Mouse (Mus musculus) erythroid progenitor cell, adult 5-6 weeks (primary cell): Measurements from ENCODE around the gene Henmt1. TPM values are rescaled to one million over a fixed set of nuclear protein-coding genes. Genes with fewer than 3 reads are reported as not detected.

Experiments used
- ATAC-seq: replicated peaks from 2 replicates; pipeline ENCODE4 v1.8.0; 2016; ENCODE audit warnings: moderate number of reproducible peaks, mild to moderate bottlenecking, moderate TSS enrichment, inconsistent platforms; ENCODE audit not compliant: poor library complexity, low FRiP score, severe bottlenecking
- total RNA-seq, 2 experiments: library from RNA; stranded (forward) in 1 of 2; stranded (reverse) in 1 of 2; fragments of 150-400 nt in 1 of 2; fragments of 186-747, 209-891 nt in 1 of 2; gene quantifications; 2 replicates each; pipeline versions ENCODE4 v1.2.3 to v1.2.4; 2015 to 2017; ENCODE audit warnings: low replicate concordance in 2 of 2

The Henmt1 gene
- total RNA-seq (2015; ENCODE audit: low replicate concordance) (not detected in 2 replicates), total RNA-seq (2017; ENCODE audit: low replicate concordance) (not detected in 2 replicates)

GRCm38 (mm10) chr3:108939573-108939972 lies at the start of gene Henmt1:
TSS of gene Henmt1 (plus strand) at chr3:108939873.
- ATAC-seq: no peak

GRCm38 (mm10) chr3:108889908-108890307 lies 49.8 kb upstream of the Henmt1 start, which contains the start of gene Fndc7:
TSS of gene Fndc7 (minus strand) at chr3:108890008.
- no peak for ATAC-seq

- no peak for ATAC-seq
Observed at GRCm38 (mm10) chr3:108892080-108892479, 47.6 kb upstream of the Henmt1 start.

DNA sequence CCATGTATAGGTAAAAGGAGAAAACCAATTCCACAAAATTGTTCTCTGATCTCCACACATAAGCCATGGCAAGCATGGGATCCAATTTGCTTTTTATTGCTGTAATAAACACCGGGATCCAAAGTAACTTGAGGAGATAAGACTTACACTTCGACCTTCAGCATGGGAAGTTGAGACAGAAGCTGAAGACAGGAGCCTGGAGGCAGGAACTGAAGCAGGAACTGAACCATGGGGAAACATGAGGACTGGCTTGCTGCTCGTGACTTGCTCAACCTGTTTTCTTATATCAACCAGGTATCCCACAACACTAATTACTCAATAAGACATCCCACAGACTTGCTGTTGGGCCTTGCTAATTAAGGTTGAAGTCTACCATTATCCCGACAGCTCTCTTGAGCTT lies 46.8 kb upstream of the Henmt1 start:
- no peak for ATAC-seq

DNA sequence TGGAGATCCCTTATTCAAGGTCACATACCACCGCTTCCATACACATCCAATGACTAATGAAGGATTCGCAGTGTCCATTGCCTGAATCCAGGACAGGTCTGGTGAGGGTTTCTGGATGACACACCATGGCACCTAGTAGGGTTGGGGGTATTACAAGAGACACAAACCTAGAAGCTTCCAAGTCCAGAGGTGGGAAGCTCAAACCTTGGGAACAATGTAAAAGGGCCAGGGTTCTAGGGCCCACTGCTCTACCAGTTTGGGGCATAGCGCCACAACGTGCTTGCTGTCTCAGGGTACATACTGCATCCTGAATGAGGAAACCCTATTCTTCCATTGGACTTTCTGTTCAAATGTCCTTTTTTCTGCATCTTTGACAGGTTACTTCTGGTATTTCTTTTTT lies 41.0 kb upstream of the Henmt1 start:
- no peak for ATAC-seq

- no peak for ATAC-seq
Observed at GRCm38 (mm10) chr3:108900147-108900546, 39.5 kb upstream of the Henmt1 start.

GRCm38 (mm10) chr3:108900681-108901080 lies 39.0 kb upstream of the Henmt1 start:
- ATAC-seq: no peak

DNA sequence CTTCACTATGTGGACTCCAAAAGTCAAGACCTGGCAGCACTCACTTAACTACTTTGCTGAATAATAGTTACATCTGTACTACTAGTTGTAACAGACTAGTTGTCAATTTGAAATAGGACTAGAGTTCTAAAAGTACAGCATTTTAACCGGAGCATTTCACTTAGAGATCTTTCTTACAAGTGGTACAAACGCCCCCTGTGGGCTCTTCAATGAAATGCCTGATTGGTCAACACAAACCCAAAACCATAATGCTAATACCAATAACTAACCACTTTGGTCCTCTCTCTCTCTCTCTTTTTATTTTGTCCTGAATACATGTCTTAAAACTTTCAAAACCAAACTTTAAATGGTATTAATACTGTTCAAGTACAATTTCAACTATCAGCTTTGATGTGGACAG lies 37.6 kb upstream of the Henmt1 start:
- no peak for ATAC-seq

- ATAC-seq: 0 out of 2 replicates have a peak, but pooled peaks have one; percentile 54
Observed at GRCm38 (mm10) chr3:108902934-108903333, 36.7 kb upstream of the Henmt1 start.

DNA sequence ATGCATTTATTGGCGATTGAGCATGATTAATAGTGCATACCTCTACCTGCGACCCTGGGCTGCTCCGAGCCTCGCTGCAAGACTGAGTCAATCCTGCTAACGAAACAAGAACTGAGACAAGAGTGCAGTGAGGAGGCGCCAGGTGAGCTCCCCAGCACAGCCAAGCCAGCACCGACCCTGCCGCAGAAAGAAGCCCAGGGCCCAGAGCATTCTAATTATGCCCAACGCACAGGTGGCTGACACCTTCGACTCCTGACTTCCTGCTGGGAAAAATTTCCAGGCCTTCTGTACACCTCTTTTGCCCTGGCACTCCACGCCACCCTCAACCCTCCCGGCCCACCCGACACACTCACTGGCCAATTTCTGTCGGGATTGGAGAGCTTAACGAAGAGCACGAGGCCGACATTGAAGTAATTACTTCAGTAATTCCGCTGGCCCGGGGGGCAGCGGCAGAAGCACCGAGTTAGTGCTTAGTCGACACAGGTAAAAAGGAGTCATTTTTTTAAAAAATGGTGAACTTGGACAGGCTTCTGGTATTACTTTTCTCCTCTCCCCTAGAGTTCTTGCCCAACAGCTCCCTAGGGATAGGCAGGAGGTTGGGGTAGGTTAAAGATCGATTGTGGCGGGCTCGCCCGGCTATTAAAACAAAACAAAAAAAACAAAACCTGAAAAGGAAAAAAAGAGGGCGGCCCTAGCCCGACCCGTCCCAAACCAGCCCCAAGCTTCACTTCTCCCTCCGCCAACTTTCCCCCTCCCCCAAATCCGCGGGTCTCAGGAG lies 29.2 kb upstream of the Henmt1 start:
- ATAC-seq: no peak

DNA sequence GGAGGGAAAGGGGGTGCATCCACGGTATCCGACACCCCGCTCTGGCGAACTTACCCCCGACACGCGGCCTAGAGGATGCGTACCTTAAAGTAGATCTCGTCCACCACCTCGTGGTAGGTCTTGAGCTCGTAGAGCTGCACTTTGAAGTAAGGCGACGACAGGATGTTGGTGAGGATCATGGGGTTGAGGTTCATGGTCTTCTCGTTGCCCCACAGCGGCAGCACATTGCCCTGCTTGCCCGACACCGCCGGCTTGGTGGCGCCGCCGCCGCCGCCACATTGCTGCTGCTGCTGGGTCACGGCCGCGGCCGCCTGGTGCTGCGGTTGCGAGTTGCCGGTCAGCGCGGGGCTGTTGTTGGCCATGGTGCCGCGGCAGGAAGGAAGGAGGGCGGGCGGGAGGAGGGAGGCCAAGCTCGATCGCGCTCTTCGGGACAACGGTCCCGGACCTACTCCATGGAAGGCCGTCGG lies 28.6 kb upstream of the Henmt1 start:
- peak; percentile 68 for ATAC-seq

- peak; percentile 98 for ATAC-seq
Observed at GRCm38 (mm10) chr3:108911548-108912413, 27.9 kb upstream of the Henmt1 start, which contains the start of gene Prpf38b. TSS of gene Prpf38b (minus strand) at chr3:108911727.

DNA sequence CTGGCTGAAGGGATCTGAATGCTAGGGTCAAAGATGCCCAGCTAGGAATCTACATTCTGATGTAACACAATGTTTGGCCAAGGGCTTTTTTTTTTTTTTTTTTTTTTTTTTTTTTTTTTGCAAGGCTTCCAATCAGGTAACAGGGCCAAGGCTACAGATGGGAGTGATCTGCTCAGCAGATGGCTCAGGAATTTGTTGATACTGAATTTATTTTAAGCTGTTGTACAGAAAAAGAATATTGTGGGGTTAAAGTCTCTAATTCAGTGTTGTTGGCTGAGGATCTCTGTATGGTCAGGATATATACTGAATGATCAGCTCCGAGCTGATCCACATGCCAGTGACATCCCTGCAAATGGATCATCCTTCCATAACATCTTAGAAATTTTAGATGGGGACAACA lies 23.7 kb upstream of the Henmt1 start:
- no peak for ATAC-seq

- no peak for ATAC-seq
Observed at GRCm38 (mm10) chr3:108916857-108917256, 22.8 kb upstream of the Henmt1 start.

- no peak for ATAC-seq
Observed at GRCm38 (mm10) chr3:108917986-108918385, 21.7 kb upstream of the Henmt1 start.

DNA sequence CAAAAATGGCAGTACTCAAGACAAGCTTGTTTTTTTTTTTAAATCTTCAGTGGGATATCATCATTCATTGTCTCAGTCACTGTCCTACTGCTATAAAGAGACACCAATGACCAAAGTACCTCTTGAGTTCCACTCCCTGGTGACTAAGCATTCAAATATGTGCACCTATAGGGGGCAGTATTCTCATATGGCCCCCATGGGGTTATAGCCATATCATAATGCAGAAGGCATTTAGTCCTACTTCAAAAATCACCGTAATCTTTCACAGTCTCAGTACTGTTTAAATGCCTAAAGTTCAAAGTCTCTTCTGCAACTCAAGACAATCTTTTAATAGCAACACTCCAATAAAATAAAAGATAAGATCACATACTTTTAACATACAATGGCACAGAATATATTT lies 20.8 kb upstream of the Henmt1 start:
- no peak for ATAC-seq

- no peak for ATAC-seq
Observed at GRCm38 (mm10) chr3:108920442-108921070, 19.1 kb upstream of the Henmt1 start.

DNA sequence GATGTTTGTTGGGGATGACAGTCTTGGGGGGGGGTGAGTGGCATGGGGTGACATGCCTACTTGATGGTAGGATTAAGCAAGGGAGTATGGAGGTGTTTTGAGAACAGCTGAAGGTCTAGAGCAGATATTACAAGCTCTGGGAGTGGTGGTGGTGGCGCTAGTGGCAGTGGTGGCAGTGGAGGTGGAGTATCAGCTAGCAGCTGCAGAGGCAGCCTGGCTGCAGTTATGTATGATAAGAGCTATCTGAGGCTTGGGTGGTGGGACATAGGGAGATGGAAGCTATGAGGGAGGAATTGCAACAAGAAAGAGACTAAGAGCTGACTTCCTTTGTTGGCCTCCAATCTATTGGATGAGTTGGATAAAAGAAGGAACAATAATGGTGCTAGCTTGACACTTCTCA lies 17.9 kb upstream of the Henmt1 start:
- ATAC-seq: peak; percentile 84

GRCm38 (mm10) chr3:108925677-108926076 lies 14.0 kb upstream of the Henmt1 start:
- ATAC-seq: no peak

DNA sequence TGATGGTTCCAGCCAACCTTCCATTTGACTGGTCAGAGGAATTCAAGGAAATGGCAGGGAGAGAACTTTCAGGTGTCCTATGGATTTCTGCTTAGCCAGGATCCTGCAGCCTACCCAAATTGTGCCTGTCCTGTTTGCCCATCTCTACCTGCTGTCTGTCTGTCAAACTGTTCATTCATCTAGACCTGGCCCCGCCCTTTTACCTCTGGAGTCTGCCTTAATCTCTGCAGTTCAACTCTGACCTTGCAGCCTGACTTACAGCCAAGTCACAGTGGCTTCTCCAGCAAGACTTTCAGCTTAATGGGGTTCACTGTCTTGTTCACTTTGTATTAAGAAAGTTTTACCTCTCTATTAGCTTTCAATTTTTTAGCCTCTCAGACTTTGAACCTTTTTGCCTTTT lies 13.4 kb upstream of the Henmt1 start:
- no peak for ATAC-seq
